Mouse (Mus musculus): ENCODE results near the gene Ankfy1. TPM values are rescaled to one million over a fixed set of nuclear protein-coding genes. Genes with fewer than 3 reads are reported as not detected.

Gene Ankfy1
- polyA plus RNA-seq, 1 experiment from 2014 or later: 24.6 TPM

GRCm38 (mm10) chr11:72821041-72821440 lies 131.2 kb downstream of the Ankfy1 start:
- Histone ChIP-seq H3K4me2 (replicated peaks; ENCODE audit: low read depth, low read length) (no peak overlapping the region), H3K27me3 (ENCODE audit: insufficient read depth, low read length) (no peaks in the 10 kb centered on the region), H3K36me3 (ENCODE audit: insufficient read depth, low read length) (peaks cover 29% of the 10 kb centered on the region; the same call in 1 of the 2 replicates), H3K27ac (ENCODE audit: low read length) (no peak overlapping the region), H3K4me1 (ENCODE audit: insufficient read depth, low read length) (no peaks in the 10 kb centered on the region), H3K9ac (replicated peaks; ENCODE audit: low read length) (no peak overlapping the region), H3K4me3 (ENCODE audit: low read length) (no peak overlapping the region), H3K9me3 (ENCODE audit: low read length) (no peaks in the 10 kb centered on the region)
- no peak for ATAC-seq (ENCODE audit: low FRiP score, low TSS enrichment)
- WGBS: 89% methylated on average over 7 of the region's 7 CpGs

Small RNAs within 50 kb of the gene (microRNA-seq; reads per million reads assigned to microRNA genes)
- gene Gm25678: not detected

Other genes with a start within 250 kb of the Ankfy1 start
- gene Mybbp1a, start 248.7 kb upstream of the Ankfy1 start, polyA plus RNA-seq (2015; fragmentation: Nextera tagmentation; extraction: Ambion mirVana): 175 and 177 TPM in 2 replicates
- gene Spns2, start 200.1 kb upstream of the Ankfy1 start, polyA plus RNA-seq (2015; fragmentation: Nextera tagmentation; extraction: Ambion mirVana): 2.5 and 3.3 TPM in 2 replicates
- gene Spns3, start 139.5 kb upstream of the Ankfy1 start, polyA plus RNA-seq (2015; fragmentation: Nextera tagmentation; extraction: Ambion mirVana): 0.27 and 0.32 TPM in 2 replicates
- gene Ube2g1, start 82.7 kb upstream of the Ankfy1 start, polyA plus RNA-seq (2015; fragmentation: Nextera tagmentation; extraction: Ambion mirVana): 65.8 and 67.1 TPM in 2 replicates
- 6.7 and 7.5 TPM in 2 replicates for gene Cyb5d2, start 106.1 kb downstream of the Ankfy1 start, polyA plus RNA-seq (2015; fragmentation: Nextera tagmentation; extraction: Ambion mirVana)
- gene Zzef1, start 106.2 kb downstream of the Ankfy1 start, polyA plus RNA-seq (2015; fragmentation: Nextera tagmentation; extraction: Ambion mirVana): 8.8 and 9.5 TPM in 2 replicates